Mouse (Mus musculus): ENCODE results near the gene Plekhb1. TPM values are rescaled to one million over a fixed set of nuclear protein-coding genes. Genes with fewer than 3 reads are reported as not detected.

Gene Plekhb1
- 10 to 100 TPM; 19.6 to 25.2 TPM for total RNA-seq (2021)
- long read RNA-seq, experiment 1, transcript Plekhb1-205 (6 exons, 2,793 nt) = major isoform, 8 of 22 reads
- long read RNA-seq, experiment 1, transcript Plekhb1-203 (7 exons, 1,806 nt) = major isoform, 8 of 22 reads
- long read RNA-seq, experiment 1, partial matches to known transcripts = 2 of 22 reads
- long read RNA-seq, experiment 1, other reads (novel, unspliced or antisense) = 2 of 22 reads
- long read RNA-seq, experiment 2, transcript Plekhb1-203 (7 exons, 1,806 nt) = major isoform, 14 of 26 reads
- long read RNA-seq, experiment 2, partial matches to known transcripts = 2 of 26 reads
- long read RNA-seq, experiment 2, other reads (novel, unspliced or antisense) = 4 of 26 reads

DNA sequence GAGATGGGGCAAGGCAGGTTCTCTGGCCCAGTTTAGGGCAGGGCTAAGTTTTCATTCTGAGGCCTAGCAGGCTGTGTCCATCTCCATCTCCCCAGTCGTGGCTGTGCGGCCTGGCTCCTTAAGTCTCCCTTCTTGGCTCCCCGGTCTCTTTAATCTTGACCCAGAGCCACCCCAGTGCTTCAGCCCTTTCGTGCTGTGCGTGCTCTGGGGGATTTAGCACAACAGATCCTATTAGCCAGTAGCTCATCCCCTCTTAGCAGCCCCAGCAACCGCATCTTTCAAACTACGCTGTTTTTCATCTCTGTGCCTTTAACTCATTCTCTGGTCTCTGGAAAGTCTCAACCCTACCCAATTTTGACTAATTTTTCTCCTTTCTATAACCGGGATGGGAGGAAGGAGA is at the start of gene Plekhb1:
TSS of gene Plekhb1 (minus strand) at position 184 of the 400 bp plus-strand sequence.
- no peak for DNase-seq

DNA sequence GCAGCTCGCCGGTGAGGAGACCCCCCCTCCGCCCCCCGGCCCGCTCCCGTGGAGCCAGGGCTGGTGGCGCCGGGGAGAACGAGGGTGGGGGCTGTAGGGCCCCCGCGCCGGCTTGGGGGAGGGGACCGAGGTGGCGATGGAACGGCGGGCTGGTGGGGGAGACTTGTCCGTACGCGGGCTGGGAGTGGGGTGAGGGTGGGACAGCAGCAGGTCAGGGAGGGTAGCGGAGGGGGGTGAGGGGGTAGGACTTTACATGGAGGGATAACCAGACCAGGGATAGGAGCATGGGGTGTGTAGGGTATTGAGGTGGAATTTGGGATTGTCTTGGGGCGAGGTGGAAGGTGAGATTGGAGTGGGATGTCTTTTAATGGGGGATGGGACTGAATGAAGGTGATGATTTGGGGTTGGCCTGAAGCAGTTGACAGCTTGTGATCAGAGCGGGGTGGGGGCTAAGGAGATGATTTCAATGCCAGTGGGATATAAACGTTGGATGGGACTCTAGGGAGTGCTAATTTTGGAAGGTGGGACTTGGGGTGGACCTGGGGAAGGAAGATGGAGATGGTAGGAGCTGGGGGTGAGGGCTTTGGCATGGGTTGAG is 44.8 kb upstream of the Plekhb1 start:
- DNase-seq = no peak

DNA sequence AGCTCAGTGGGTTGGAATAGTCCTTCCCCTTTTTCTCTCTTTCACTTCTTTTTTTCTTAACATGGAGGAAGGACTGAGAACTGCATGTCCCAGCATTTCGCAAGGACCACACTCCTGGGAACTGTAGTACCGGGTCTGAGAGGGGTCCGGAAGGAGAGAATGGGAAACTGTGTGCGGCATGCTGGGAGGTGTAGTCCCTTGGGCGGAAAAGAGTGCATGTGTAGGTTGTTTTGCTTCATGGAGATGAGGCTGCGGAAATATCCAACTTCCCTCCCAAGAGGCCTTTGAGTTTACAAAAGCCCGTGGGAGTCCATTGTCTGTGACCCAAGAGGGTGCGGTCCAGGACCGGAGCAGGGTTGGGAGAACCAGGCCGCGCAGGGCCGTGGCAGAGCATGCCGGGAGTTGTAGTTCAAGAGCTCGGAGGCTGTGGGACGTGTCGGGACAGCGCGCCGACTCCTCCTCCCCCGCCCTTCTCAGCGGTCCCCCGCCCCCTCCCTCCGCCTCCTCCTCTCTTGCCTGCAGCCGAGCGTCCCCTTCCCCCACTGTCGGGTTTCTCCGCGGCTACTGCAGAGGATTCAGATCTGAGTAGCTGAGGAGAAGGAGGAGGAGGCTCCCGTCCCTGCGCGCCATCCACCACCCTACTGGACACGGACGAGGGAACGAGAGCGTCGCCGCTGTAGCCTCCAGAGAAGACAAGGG is 44.1 kb upstream of the Plekhb1 start, which contains the start of gene Fam168a:
TSS of gene Fam168a (plus strand) at position 493 of the 699 bp plus-strand sequence.
- peak; percentile 88 for DNase-seq

DNA sequence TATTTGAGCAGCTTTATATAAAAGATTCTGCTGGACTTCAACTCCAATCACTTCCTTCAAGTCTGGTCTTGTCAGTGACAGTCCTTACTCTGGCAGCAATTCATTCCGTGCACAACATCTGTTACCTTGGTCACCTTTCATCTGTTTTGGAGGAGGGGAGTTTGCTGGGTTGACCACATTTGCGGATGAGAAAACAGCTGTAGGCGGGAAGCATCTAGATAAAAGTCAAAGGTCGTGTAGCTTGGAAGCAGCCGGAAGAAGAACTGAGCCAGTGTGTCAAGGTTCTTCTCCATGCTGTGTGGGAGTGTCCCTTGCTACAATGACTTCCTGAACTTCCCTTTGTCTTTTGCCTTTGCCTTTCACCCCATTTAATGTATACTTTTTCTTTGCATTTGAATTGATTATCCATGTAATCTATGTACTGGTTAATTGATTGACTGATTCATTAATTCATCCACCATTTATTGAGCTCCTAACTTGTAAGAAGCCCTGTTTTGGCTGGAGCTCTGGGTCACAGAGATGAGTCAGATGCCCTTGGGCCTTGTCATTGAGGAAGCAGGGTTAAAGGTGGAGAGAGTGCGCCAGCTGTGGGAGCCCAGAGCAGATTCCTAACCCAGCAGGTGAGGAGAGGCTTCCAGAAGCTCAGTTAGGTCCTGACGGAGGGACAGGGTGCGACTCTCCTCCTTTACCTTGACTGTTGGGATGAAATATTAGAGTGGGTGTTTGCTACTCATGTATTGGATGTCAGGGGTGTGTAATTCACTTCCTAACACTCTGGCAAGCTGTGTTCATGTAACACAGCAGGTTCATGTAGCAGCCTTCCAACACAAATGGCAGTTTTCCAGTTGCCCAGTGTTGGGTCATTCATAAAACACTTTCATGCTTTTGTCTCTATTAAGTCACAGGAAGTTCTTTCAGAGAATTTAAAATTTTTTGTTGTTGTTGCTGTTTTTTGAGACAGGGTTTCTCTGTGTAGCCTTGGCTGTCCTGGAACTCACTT is 37.9 kb upstream of the Plekhb1 start:
- DNase-seq = no peak

DNA sequence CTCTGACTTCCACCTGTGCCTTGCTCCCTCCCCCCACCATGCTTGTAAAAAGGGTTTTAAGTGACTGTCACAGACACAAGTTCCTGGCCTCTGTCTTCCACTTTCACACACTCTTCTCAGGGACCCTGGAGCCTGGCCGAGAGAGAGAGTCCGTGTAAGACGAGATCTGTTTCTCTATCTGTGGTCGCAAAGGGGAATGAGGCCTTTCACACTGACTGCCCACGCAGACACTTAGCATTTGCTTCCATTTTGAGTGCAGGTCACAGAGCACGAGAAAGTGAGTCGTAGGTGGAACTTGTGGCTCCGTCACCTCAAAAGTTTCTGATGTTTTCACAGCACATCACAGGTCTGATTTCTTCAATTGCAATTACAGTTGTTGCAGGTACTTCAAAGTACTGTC is 31.0 kb upstream of the Plekhb1 start:
- no peak for DNase-seq

DNA sequence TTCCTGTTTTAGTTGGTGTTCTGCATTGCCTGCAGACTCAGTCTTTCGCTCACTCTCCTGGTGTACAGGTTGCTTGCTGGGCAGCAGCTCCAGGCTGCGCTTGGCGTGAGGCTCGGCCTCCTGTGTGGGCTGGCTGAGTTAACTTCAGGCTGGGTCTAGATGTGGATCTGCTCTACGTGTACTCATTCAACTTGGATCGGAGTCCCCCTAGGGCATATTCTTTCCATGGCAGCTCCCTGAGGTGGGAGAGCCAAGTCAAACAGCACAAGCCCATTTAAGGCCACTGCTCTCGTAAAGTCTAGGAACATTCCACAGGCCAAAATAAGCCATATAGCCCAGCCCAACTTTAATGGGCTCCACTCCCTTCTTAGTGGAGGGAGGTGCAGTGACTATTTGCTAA is 26.3 kb upstream of the Plekhb1 start:
- no peak for DNase-seq

DNA sequence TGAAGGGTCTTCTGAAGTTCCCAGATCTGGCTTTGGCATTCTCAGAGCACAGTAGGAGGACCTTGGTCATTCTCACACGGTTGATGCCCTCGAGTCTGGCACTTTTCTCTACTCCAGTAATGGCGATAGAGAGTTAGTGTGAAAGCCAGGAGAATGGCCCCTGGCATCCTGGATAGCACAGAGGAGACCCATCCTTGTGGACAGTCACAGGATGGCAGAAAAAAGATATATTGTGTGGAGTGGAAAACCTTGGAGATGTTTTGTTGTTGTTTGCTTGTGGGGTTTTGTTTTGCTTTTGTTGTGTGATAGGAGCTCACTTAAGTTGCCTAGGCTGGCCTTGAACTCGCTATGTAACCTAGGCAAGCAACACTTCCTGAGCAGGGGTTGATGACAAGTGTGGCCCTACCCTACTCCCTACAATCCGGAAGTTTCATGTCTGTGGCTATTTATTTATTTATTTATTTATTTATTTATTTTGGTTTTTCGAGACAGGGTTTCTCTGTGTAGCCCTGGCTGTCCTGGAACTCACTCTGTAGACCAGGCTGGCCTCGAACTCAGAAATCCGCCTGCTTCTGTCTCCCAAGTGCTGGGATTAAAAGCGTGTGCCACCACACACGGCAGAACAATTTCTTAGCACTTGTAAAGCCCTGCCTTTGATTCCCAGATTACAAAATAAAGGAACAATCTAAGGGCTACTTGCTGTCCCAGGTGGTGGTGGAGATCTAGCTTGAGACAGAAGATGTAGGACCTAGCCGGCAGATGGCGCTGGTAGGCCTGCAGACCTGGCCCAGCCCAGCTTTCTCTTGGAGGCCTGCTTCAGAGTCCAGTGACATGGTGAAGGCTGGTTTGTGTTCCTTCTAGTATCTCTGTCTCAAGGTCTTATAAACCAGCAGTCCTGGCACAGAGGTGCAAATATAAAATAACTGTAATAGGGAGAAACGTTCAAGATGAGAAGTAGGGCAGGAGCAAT is 23.1 kb upstream of the Plekhb1 start:
- peak; percentile 83 for DNase-seq

DNA sequence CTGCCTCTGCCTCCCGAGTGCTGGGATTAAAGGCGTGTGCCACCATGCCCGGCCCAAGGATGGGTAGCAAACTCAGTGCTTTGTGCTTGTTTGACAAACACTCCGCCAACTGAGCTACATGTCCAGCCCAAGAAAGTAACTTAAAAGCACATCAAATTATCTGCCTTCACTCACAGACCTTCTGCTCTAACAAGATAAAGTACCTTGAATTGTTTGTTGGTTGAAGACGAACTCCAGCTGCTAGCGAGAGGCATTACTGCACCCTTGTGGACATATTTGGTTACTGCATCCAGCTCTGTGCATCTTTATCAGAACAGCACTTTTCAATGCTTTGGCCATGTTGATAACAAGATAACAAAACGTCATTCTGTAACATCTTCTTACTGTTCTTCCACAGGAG is 22.3 kb upstream of the Plekhb1 start:
- DNase-seq = peak; percentile 54

DNA sequence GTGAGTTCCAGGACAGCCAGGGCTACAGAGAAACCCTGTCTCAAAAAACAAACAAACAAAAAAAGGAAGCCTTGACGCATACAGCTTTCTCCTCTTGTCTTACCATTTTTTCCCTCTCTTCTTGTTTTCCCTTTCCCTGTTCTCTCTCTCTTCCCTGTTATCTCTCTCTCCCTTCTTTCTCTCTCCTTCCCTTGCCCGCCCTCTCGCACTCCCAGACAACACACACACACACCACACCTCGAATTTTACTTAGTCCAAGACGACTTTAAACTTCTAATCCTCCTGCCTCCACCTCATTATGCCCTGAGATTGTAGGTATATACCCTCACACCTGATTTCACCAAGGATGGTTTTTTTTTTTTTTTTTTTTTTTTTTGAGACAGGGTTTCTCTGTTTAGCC is 21.9 kb upstream of the Plekhb1 start:
- DNase-seq = no peak

DNA sequence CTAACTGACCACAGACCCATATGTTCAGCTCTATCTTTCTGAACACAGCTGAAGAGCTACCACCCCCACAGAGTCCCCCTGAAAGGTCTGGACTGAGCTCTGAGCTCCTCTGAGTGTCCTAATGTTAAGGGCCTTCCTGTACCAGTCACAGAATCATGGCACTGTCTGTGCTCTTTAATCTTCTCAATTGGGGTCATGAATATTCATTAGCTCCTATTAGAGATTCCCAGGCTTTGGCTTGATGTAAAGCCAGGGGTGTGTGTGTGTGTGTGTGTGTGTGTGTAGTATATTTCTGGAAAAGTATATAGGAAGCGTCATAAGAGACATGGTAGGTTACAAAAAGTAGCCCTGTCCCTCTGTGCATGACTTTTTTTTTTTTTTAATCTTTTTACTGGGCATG is 21.0 kb upstream of the Plekhb1 start:
- no peak for DNase-seq

DNA sequence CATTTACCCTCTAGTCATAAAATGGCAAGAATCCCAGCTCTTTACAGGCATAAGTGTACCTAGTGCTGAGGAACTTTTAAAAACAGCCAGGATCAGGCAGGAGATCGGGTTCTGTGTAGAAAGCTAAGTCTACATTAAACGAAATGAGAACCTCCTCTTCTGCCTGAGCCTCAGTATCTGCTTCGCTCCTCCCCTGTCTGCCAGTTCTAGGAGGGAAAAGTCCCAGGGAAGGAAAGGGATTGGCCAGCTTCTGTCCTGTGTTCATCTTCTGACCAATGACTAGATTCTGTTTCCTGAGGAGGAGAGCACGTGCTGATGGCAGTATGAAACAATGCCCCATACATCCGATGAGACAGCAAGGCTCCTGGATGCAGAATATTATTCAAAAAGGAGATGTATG is 18.9 kb upstream of the Plekhb1 start:
- DNase-seq = no peak

DNA sequence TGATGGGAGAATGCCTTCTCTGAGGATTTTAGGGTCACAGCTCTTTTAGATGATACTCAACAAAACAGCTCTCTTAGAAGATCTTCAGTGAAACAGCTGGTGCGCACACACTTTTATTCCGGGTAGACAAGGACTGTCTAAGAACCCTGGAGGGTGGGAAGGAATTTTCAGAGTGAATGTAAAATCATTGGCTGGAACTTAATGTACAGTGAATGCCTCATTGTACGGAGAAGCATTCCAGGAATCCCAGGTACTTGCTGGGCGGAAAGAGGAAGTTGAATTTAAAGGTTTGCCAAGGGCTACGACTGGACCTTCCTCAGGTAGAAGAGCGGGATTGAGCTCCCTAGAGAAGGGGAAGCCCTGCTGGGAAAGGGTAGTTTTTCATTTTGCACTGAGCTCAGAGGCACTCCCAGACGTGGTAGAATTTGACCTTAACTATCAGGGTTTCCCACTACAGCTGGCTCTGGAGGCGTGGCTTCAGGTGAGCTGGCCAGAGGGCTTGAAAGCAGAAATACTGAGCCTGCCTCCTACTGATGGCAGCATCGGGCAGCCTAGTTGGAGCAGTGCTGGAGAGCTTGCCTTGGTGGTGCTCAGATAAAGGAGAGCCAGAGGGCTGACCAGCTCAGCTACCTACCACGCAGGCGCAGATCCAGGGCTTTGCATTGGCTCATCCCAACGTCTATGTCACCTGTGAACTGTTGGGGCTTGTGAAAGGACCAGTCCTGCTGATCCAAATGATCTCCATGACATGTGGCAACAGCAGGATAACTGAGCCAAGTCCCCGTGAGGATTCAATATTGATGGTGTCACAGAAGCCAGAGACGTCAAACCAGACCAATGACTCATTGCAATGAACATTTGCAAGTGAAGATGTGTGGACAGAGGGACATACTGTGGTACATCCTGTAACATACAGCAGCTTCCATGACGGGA is 17.0 kb upstream of the Plekhb1 start:
- DNase-seq = no peak

DNA sequence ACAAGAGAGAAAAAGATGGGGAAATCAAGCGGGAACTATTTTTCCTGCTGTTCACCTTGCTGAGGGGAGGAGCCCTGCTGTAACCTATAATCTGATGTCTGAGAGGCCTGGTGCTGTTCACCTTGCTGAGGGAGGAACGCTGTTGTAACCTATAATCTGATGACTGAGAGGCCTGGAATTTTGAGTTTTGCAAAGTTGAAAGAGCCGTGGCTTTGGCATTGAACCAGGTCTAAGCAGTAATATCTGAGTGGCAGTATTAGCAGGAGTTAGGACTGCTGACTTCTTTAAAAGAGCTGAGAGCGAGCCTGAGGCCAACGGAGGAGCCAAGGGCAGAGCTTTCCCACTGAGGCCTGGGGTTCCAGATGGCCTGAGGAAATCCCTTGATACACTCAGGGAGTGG is 15.8 kb upstream of the Plekhb1 start:
- DNase-seq = no peak

DNA sequence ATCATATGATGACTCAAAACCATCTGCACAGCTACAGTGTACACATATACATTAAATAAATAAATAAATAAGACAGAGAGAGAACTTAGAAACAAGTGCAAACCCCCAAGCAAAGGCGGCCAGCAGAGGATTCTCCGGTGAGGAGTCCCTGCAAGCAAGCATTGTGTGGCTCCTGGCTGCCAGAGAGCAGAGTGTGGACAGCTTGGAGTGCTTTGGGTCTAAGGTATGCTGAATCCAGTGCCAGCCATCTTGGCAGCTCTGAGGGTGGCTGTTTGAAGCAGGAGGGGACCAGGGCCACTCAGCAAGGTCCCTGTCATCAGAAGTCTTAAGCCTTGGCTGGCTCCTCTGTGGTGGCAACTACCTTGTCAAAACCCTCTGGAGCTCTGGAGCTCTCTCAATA is 12.7 kb upstream of the Plekhb1 start:
- DNase-seq = no peak

DNA sequence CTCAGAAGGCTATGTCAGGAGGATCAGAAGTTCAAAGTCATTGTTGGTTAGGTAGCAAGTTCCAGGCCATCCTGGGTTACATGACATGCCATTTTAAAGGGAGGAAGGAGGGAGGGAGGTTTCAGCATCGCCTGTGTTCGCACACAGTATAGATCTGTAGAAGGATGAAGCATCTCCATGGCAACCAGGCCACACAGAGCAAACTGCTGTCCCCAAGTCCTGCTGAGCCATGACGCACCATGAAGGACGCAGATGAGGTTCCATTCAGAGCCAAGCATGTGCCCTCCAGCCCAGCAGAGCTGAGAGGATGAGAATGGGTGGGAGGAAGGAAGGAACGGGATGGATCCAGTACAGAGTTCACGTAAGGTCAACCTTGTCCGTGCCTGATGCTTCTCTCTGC is 11.2 kb upstream of the Plekhb1 start:
- no peak for DNase-seq

DNA sequence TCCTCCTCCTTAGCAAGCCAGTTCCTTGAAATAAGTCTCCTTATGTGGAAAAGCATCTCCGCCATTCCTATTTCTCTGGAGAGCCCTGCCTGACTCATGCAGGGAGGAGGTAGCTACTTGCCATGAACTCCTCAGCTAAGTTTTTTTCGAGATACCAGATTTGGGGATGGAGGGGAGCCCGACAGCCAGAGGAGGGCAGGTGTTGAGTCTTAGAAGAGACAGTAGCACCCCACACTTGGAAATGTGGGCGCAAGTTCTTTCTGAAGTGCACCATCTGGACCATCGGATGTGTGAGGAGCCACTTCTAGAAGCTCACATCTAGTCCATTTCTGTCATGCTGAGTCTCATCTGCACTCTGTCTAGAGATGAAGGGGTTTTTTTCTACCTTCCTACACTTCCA is 8.4 kb upstream of the Plekhb1 start:
- DNase-seq = no peak

DNA sequence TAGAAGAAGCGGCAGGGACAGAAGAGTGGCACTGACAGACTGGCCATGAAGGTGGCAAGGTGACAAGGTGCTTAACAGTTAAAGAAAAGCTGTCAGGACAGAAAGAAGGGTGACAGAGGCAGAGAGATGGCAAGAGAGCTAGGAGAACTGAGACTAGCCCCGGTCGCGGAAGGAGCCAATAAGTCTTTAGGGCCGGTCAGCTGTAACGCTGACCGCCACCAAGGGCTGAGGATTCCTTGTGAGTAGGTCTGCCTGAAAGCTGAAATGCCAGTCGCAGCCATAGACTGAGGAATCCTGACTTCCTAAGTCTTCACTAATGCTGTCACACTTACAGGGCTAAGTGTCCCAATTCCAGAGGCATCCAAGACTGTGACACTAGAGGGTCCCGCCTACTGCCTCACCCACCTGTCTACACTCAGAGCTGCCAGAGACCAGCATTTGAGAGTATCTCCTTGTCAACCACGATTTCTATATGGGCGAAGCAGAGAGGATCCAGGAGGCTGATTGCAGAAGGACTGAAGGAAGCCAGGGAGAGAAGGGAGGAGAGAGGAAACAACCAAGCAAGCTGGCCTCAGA is 1.6 kb upstream of the Plekhb1 start:
- DNase-seq = no peak

DNA sequence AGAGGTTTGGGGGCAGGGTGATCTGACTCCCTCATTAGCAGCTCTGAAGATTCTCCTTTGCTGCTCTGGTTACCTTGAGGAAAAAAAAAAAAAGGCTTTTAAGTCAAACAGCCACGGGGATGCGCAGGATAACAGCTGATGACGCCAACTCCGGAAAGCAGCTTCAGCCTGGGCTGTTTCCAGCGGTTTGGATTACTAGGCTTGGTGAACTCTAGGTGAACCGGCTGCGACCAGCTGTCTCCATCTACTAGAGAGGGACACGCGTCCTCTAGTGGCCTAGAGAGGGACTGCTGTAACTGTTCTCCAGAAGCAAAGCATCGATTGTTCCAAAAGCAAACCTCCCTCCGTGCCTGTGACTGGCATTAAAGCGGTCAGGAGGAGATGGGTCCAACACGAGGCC is 976 bp upstream of the Plekhb1 start:
- DNase-seq = peak; percentile 94

DNA sequence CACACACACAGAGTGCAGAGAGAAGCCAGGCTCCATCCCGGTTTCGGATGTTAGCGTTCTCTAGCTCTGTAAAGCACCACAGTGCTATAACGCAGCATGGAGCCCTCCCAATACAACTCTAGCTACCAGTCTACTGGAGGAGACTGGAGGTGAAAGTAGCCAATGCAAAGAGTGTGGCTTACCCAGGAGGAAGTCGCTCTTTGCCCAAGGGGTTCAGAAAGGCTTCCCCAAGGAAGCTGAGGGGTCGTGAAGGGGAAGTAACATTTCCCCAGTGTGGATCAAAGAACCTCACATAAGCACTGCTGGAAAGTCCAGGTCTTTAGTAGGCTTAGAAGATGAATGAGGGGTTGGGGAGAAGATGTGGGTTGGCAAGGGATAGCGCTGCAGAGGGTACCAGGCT is 950 bp downstream of the Plekhb1 start:
- DNase-seq = no peak
